Mouse (Mus musculus) heart, postnatal 36 days (tissue): ENCODE data around the gene Rpl7l1. TPM values are rescaled to one million over a fixed set of nuclear protein-coding genes. Genes with fewer than 3 reads are reported as not detected.

Source experiments
- DNase-seq, 2 experiments: peaks; one replicate each; pipeline ENCODE4 v3.0.0; 2021 to 2022
- intact Hi-C: fragments of 180-260 bp; cut with DNase I; formaldehyde crosslinking; loops from one replicate; pipeline ENCODE4 v1.15.1; 2025
- total RNA-seq, 2 experiments: library from RNA; stranded (reverse); gene quantifications; 2 replicates each; pipeline ENCODE4 v1.2.3; 2021

Rpl7l1 gene
- total RNA-seq, 2 experiments from 2014 or later: 54.2 to 55.4 TPM

GRCm38 (mm10) chr17:46745506-46745905, 37.0 kb downstream of the Rpl7l1 start:
- DNase-seq: no peak
- intact Hi-C loops: no loop called here

DNA sequence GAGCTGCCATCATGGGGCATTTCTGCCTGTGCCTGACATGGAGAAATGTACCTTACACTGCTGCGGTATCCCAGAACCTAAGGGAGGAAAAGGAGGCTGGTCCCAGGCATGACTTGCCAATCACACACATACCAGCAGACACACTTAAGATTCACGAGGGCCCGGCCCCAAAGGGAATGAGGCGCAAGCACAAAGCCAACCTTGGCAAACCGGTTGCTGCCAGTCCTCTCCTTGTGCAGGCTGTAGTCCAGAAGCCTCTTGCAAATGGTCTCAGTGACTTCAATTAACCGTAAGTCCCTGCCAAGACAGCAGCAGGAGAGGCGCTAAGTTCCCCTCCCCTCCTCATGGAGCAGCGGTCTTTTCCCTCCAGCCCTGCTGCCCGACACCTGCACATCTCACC, 39.5 kb downstream of the Rpl7l1 start:
- DNase-seq: no peak
- intact Hi-C loops: no loop called here

DNA sequence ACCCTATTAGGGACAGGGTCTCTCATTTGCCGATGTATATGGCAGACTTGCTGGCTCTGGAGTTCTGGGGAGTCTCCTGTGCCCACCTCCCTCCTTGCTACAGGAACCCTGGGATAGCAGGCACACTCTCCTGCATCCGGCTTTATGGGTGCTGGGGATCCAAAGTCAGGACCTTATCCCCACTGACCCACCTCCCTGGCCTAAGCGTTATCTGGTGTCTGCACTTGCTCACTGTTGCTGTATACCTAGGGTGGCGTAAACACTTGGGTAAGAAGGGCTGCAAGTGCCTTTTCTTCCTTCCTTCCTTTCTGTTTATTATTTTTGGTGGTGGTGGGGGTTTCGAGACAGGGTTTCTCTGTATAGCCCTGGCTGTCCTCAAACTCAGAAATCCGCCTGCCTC, 41.2 kb downstream of the Rpl7l1 start:
- no peak for DNase-seq
- intact Hi-C loops: no loop called here

DNA sequence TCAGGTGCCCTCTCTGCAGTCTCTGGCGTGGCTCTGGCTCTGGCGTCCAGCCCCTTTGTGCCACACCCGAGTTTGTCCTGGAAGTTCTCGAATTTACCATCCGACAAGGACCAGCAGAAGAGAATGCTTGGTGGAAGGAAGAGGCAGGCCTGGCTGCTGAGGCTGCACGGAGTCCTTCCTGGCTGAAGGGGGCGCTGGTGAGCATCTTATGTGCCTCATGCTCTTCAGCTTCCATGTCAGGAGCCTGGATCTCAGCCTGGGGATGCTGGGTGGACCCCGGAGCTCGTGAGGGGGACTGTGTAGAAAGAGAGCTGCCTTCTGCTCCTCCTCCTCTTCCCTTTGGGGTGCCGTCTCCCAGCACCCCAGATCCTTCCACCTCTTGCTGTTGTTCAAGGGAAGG, 46.3 kb downstream of the Rpl7l1 start:
- intact Hi-C loops: no loop called here
- DNase-seq: peak in 1 of 2 experiments; percentile 37

- intact Hi-C loops: no loop called here
Observed at GRCm38 (mm10) chr17:46735287-46735686, 47.2 kb downstream of the Rpl7l1 start.

DNA sequence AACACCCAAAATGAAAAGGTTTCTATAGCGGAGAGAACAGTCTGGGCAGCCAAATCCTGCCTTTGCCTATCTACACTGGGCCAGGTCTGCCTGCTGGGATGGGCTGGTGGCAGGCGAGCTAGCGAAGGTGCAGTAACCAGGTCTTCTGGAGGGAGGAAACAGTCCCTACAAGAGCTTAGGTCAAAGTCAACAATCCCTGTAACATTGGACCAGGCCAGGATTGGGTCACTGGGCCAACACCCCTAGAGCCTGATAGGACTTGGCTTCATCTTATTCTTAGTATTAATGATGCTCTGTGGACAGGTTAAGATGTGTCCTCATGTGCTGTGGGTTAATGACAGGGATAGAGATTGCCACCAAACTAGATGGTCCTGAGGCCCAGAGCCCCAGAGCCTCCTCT, 48.4 kb downstream of the Rpl7l1 start:
- DNase-seq: no peak
- intact Hi-C loops: no loop called here

More at GRCm38 (mm10) chr17:46735287-46735686, 47.2 kb downstream of the Rpl7l1 start:
- DNase-seq: no peak

DNA sequence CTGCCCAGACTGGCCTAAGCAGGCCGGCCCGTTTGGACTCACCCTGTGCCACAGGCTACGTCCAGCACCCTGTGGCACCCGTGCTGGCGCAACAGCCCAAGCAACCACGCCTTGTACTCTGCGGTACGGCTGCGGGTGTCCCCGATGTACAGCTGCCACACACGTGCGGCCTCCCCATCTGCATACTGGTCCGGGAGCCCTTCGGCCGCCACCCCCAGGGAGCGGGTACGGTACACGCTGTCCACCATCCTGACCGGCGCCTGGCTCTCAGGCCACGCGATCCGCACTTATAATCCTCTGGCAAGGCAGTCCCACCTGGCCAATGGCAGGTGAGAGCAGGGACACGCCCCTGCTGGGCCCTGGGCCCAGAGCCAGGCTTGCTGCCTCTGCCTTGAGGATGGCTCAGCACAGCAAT, 53.6 kb downstream of the Rpl7l1 start, which contains the start of gene Gnmt:
Gnmt (minus strand) TSS at position 265 of the 415 bp plus-strand sequence.
- no peak for DNase-seq
- intact Hi-C loops: no loop called here

DNA sequence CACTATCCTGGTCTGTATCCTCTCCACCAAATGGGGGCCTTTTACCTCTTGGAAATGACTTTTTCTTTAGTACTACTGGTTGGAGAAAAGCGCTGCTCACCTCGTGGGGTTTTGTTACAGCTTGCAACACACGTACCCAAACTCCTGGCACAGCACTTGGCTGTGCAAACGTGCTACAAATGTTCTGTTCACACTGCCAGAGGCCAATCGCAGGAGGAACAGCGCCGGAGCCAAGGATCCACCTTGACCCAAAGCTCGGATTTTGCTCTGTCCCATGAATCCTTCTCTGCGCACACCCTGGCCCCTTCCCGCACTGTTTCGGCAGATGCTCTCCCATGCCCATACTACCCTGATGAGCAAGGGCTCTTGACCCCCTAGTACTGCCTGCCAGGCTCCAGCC, 54.0 kb downstream of the Rpl7l1 start:
- DNase-seq: no peak
- intact Hi-C loops: no loop called here

DNA sequence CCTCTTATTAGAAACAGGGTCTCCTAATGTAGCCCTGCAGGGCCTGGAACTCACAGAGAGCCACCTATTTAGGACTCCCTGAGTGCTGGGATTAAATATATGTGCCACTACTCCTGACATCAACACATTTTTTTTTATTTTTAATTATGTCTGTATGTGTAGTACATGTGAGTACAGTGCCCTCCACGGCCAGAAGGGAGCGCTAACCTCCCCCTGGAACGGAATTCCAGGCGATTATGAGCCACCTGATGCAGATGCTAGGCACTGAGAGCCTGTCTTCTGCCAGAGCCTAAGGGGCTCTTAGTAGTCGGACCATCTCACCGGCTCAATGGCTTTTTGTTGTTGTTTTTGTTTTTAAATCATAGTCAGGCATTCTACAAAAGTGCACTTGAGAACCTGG, 54.5 kb downstream of the Rpl7l1 start:
- no peak for DNase-seq
- intact Hi-C loops: no loop called here

DNA sequence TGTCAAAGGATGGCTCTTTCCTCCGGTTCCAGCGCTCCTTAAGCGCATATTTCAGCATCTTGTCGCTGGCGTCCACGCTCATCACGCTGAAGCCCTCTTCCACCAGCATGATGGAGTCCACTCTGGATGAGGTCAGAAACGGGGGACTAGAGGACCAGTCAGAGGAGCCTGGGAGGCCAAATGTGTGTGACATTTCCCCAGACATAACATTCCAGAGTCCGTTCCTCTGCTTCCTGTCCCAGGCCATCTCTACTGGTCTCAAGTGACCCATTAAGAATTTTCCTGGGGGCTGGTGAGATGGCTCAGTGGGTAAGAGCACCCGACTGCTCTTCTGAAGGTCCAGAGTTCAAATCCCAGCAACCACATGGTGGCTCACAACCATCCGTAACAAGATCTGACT, 55.2 kb downstream of the Rpl7l1 start:
- intact Hi-C loops: no loop called here
- no peak for DNase-seq

- no peak for DNase-seq
- intact Hi-C loops: loop anchor here (2.0 kb wide), 1 partner anchor 199 kb away; no protein-coding TSS in a partner anchor
Observed at GRCm38 (mm10) chr17:46725731-46726645, 56.5 kb downstream of the Rpl7l1 start.

DNA sequence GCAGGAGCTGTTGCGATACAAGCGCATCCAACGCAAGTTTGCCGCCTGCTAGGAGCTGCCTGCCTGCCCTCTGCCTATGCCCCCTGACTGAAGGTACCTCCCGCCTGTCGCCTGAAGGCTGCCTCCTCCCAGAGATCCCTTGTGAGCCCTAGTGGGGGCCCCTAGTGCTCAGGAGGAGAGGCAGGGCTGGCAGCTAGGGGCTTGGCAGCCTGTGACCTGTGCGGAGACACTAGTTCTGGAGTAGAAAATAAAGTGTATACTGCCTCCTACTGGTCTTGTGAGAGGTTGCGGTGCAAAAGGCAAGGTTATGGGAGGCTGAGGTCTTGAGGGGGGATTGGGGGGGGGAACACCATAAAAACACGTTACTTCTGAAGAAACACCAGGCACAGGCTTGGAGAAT, 57.2 kb downstream of the Rpl7l1 start:
- intact Hi-C loops: loop anchor here (2.0 kb wide), 1 partner anchor 198 kb away; no protein-coding TSS in a partner anchor
- DNase-seq: no peak

DNA sequence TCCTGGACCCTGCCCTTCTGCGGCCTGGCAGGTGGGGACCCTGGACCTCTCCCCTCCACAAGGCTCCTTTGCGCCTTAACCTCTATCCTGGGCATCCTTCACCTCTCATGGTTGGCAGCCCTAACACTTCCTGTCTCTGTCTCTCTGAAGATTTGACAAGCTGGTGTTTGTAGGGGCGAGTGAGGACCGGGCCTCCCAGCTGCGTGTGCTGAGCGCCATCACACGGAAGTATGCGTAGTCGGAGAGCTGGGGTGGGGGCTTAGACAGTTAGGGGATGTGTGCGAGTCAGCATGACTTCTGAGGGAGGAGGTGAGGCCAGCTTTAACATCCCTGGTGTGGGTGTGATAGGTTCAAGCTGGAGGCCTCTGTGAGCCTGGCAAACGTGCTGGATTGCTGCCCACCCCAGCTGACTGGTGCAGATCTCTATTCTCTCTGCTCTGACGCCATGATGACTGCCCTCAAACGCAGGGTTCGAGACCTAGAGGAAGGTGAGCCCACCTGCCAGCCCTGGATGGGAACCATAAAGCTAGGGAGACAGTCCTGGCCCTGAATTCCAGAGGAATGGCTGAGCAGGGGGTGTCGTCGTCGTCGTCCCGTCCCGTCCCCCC, 57.9 kb downstream of the Rpl7l1 start:
- intact Hi-C loops: loop anchor here (2.0 kb wide), 1 partner anchor 198 kb away; no protein-coding TSS in a partner anchor
- no peak for DNase-seq

Other genes starting within 250 kb of the Rpl7l1 start
- gene Cul9, start 236.3 kb downstream of the Rpl7l1 start, total RNA-seq: 10 to 100 TPM; 20.3 to 24.0 TPM
- gene Srf, start 226.5 kb downstream of the Rpl7l1 start, total RNA-seq: 10 to 100 TPM; 85.7 to 94.7 TPM
- 1 to 10 TPM; 2.7 to 4.0 TPM for gene Ptk7, start 153.2 kb downstream of the Rpl7l1 start, total RNA-seq
- 10 to 100 TPM; 24.5 to 29.1 TPM for gene Klc4, start 136.7 kb downstream of the Rpl7l1 start, total RNA-seq
- 100 to 1,000 TPM; 130 to 134 TPM for gene Mrpl2, start 136.4 kb downstream of the Rpl7l1 start, total RNA-seq
- 10 to 100 TPM; 20.7 to 23.8 TPM for gene Cul7, start 132.3 kb downstream of the Rpl7l1 start, total RNA-seq
- 10 to 100 TPM in 1 of 2 experiments, 1 to 10 TPM in 1; 9.5 to 10.7 TPM for gene Rrp36, start 108.3 kb downstream of the Rpl7l1 start, total RNA-seq
- gene Mea1, start 103.9 kb downstream of the Rpl7l1 start, total RNA-seq: 10 to 100 TPM; 48.0 to 49.3 TPM
- gene Klhdc3, start 101.8 kb downstream of the Rpl7l1 start, total RNA-seq: 10 to 100 TPM; 85.5 to 87.7 TPM
- gene Ppp2r5d, start 77.6 kb downstream of the Rpl7l1 start, total RNA-seq: 10 to 100 TPM; 33.2 TPM
- gene Pex6, start 71.2 kb downstream of the Rpl7l1 start, total RNA-seq: 10 to 100 TPM; 31.8 to 32.3 TPM
- 1 to 10 TPM; 1.8 to 3.1 TPM for gene Gnmt, start 53.5 kb downstream of the Rpl7l1 start, total RNA-seq
- gene Cnpy3, start 30.5 kb downstream of the Rpl7l1 start, total RNA-seq: 10 to 100 TPM; 18.4 to 19.2 TPM
- gene Ptcra, start 19.0 kb downstream of the Rpl7l1 start, total RNA-seq: not detected
- gene 2310039H08Rik, start 10.0 kb downstream of the Rpl7l1 start, total RNA-seq: 10 to 100 TPM; 25.4 to 27.6 TPM
- gene Bicral, start 75.8 kb upstream of the Rpl7l1 start, total RNA-seq: 10 to 100 TPM; 14.9 to 15.3 TPM
- 10 to 100 TPM; 15.9 to 16.6 TPM for gene Tbcc, start 108.0 kb upstream of the Rpl7l1 start, total RNA-seq
- not detected for gene Prph2, start 127.8 kb upstream of the Rpl7l1 start, total RNA-seq
- 10 to 100 TPM; 84.2 to 89.3 TPM for gene Ubr2, start 227.9 kb upstream of the Rpl7l1 start, total RNA-seq